Mouse (Mus musculus) erythroblast, embryonic 14.5 days (primary cell): ENCODE results near the gene Ppp3r1. TPM values are rescaled to one million over a fixed set of nuclear protein-coding genes. Genes with fewer than 3 reads are reported as not detected.
"Not testable (repeated sequence)": the region's sequence is repeated elsewhere in the genome, so short reads cannot be mapped to it uniquely, and the experiment has no call there.

ENCODE experiments used
- H3K27me3 ChIP-seq: 2 replicates; pipeline ENCODE4 v1.6.1; 2012; ENCODE audit warnings: inconsistent platforms; ENCODE audit not compliant: control insufficient read depth
- H3K36me3 ChIP-seq: 2 replicates; pipeline ENCODE4 v1.6.1; 2012; ENCODE audit warnings: mild to moderate bottlenecking, inconsistent platforms; ENCODE audit not compliant: control insufficient read depth
- H3K4me1 ChIP-seq: 2 replicates; pipeline ENCODE4 v1.6.1; 2012; ENCODE audit warnings: inconsistent platforms; ENCODE audit not compliant: control insufficient read depth
- H3K4me3 ChIP-seq: replicated peaks from 2 replicates; pipeline ENCODE3; 2012; ENCODE audit warnings: moderate library complexity, mild to moderate bottlenecking, inconsistent platforms
- H3K9me3 ChIP-seq: 2 replicates; pipeline ENCODE4 v1.6.1; 2012; ENCODE audit warnings: low read length, inconsistent platforms, mixed read lengths; ENCODE audit not compliant: control insufficient read depth
- GATA1 ChIP-seq: IDR thresholded peaks from 2 replicates; pipeline ENCODE4 v1.6.1; 2012; ENCODE audit warnings: low read length, inconsistent platforms, mixed read lengths
- TAL1 ChIP-seq: IDR thresholded peaks from 3 replicates; pipeline ENCODE4 v1.6.1; 2012; ENCODE audit warnings: low read length, inconsistent platforms, mixed read lengths
- polyA plus RNA-seq: library from polyadenylated mRNA; stranded (reverse); fragments of >175 nt; gene quantifications from 2 replicates; pipeline ENCODE4 v1.2.3, GENCODE M21; 2012

The Ppp3r1 gene
- polyA plus RNA-seq, 1 experiment = 0.37 TPM

DNA sequence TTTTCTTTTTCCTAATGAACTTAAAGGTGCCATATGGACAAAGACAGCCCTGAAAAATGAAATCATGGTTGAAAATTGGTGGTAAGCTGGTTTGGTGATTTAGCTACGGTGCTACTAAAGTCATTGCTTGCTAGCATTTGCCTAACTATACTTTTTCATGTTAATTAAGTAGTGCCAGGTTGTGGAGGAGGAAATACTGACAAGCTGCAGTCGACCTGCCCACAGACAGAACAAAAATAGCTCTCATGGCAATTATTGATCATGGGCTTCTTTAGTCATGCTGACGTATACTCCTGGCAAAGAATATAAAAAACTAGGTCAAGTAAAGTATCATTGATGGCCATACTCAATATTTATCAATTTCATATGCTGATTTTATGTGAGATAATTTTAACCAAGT is 56.4 kb downstream of the Ppp3r1 start:
- no peaks in the 10 kb centered on the region for H3K27me3 ChIP-seq
- H3K9me3 ChIP-seq = no peaks in the 10 kb centered on the region
- TF ChIP-seq GATA1 = no peak
- TF ChIP-seq TAL1 = no peak
- H3K36me3 ChIP-seq = peaks cover 18% of the 10 kb centered on the region
- no peak overlapping the region for H3K4me3 ChIP-seq
- peaks cover 26% of the 10 kb centered on the region for H3K4me1 ChIP-seq

DNA sequence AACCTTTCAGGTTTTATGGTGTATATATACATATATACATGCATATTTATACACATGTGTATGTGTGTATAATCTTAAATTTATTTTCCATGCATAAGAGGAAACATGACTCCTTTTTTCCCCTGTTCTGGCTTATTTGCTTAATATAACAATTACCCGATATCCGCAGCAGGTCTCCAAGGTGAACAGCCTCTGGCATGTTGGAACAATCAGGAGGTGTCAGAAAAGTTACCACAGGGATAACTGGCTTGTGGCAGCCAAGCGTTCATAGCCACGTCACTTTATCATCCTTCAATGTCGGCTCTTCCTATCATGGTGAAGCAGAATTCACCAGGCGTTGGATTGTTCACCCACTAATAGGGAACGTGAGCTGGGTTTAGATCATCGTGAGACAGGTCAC is 62.1 kb downstream of the Ppp3r1 start:
- no peak for TF ChIP-seq GATA1
- TF ChIP-seq TAL1 = no peak

DNA sequence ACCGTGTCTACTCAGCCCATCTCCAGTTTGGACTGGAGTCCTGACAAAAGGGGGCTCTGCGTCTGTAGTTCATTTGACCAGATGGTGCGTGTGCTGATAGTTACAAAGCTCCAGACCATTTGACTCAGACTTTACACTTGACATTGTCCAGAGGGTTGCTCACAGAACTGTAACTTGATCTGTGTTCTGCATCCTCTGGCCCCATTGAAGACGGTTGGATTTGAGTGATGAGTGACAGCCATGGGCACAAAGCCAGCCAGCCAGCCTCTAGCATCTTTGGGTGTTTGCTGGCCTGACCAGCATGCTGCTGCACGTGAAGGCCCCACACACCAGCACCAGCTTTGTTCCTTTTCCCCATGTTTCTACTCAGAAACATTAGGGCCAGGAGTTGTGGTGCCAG is 73.7 kb downstream of the Ppp3r1 start:
- H3K36me3 ChIP-seq = peaks cover 59% of the 10 kb centered on the region
- TF ChIP-seq GATA1 (no peak), TAL1 (no peak)
- H3K4me1 ChIP-seq = peaks cover 11% of the 10 kb centered on the region
- H3K9me3 ChIP-seq = no peaks in the 10 kb centered on the region
- no peaks in the 10 kb centered on the region for H3K27me3 ChIP-seq
- no peak overlapping the region for H3K4me3 ChIP-seq

More for the DNA sequence above, 62.1 kb downstream of the Ppp3r1 start:
- H3K36me3 ChIP-seq = peaks cover 57% of the 10 kb centered on the region
- H3K4me3 ChIP-seq = no peak overlapping the region
- no peaks in the 10 kb centered on the region for H3K4me1 ChIP-seq
- no peaks in the 10 kb centered on the region for H3K27me3 ChIP-seq
- no peaks in the 10 kb centered on the region for H3K9me3 ChIP-seq

DNA sequence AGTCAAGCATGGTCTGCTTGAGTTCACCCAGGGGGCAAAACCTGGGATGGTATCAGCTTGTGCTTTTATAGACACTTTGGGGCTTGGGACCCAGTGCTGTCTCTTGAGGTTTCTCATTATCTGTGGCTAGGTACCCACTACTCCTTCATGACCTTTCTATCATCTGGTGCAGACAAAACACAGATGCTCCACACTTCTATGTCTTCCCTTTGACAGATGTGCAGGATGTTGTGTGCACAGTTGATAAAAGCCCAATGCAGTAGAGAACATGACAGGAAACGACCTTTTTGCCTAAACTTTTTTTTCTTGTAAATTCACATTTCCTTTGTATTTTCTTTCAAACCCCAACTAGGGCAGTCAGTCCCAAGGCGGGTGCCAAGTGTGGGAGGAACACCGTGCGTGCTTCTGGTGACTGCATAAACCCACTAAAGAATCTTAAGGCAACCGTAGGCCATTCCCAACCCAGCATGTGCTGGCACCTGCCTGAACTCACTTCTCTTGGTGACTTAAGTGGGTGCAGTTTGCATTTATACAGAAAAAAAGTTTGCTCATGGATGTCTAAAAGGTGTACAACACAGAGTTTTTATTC is 77.5 kb downstream of the Ppp3r1 start:
- Histone ChIP-seq H3K27me3 (no peaks in the 10 kb centered on the region), H3K36me3 (peaks cover 28% of the 10 kb centered on the region), H3K4me1 (peaks cover 15% of the 10 kb centered on the region), H3K9me3 (no peaks in the 10 kb centered on the region), H3K4me3 (no peak overlapping the region)
- TF ChIP-seq TAL1 (no peak), GATA1 (no peak)

DNA sequence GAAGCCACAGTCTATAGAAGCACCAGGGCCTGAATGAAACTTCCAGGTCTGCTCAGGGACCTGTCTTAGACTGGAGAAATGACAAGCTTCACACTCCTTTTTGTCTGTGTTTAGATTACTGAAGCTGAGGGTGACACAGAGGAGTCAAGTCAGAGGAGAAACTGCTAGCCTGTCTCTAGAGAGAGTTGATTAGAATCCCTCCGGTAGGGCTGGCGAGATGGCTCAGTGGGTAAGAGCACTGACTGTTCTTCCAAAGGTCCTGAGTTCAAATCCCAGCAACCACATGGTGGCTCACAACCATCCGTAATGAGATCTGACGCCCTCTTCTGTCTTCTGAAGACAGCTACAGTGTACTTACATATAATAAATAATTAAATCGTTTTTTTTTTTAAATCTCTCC is 79.5 kb downstream of the Ppp3r1 start:
- not testable (repeated sequence) for H3K9me3 ChIP-seq, H3K27me3 ChIP-seq, H3K4me3 ChIP-seq
- Histone ChIP-seq H3K4me1 (peaks cover 15% of the 10 kb centered on the region), H3K36me3 (peaks cover 11% of the 10 kb centered on the region)

DNA sequence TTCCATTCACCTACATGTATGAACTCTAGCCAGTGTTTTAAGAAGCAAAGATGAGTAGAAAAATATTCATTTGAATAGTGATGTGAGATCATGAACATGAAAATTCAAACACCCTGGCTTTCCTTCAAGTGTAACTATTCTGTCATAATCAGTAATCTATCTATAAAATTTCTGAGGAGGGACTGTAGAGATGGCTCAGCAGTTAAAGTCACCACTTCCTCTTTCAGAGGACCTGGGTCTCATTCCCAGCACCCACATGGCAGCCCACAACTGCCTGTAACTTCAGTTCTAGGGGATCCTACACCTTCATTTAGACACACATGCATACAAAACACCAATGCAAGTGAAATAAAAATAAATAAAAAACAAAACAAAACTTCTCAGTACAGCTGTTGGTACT is 89.7 kb downstream of the Ppp3r1 start:
- Histone ChIP-seq H3K4me1 (no peaks in the 10 kb centered on the region), H3K27me3 (no peaks in the 10 kb centered on the region), H3K4me3 (no peak overlapping the region), H3K9me3 (no peaks in the 10 kb centered on the region), H3K36me3 (no peaks in the 10 kb centered on the region)
- no peak for TF ChIP-seq TAL1
- no peak for TF ChIP-seq GATA1

Other genes starting within 250 kb of the Ppp3r1 start
- 0.02 TPM in 1 of 2 replicates, not detected in the other for gene Fbxo48, start 207.9 kb upstream of the Ppp3r1 start, polyA plus RNA-seq
- not detected in 2 replicates for gene Cnrip1, start 107.7 kb upstream of the Ppp3r1 start, polyA plus RNA-seq
- gene Plek, start 106.9 kb upstream of the Ppp3r1 start, polyA plus RNA-seq = 0.02 TPM in 1 of 2 replicates, not detected in the other
- gene Wdr92, start 22.8 kb downstream of the Ppp3r1 start, polyA plus RNA-seq = 0.04 TPM in 1 of 2 replicates, not detected in the other
- 0.67 and 1.0 TPM in 2 replicates for gene Pno1, start 52.3 kb downstream of the Ppp3r1 start, polyA plus RNA-seq
- 0.08 TPM in 1 of 2 replicates, not detected in the other for gene C1d, start 98.3 kb downstream of the Ppp3r1 start, polyA plus RNA-seq